Mouse (Mus musculus): ENCODE measurements at regions not wholly inside any gene's neighbourhood (a gene's known extent, or its start where the extent isn't known, plus 50 kb on each side); places are given as distances from the start of the nearest gene placed in this dataset.

- TF ChIP-seq CTCF (IDR thresholded peaks at IDR 0.05; ENCODE audit: low read depth) (no peak), EP300 (IDR thresholded peaks at IDR 0.05; ENCODE audit: low read depth) (no peak)
These were observed 97.4 kb downstream of the Dad1 start for GRCm38 (mm10) chr14:54156536-54156935.

All from heart, postnatal 0 days (tissue).